Mouse (Mus musculus) cerebellum, adult 2 months (tissue): ENCODE results near the gene Ccdc3.

Experiments used
- CTCF ChIP-seq: fragments of 200-500 bp; IDR thresholded peaks from 2 replicates; pipeline ENCODE4 v1.5.1; 2011; ENCODE audit warnings: low read depth, mild to moderate bottlenecking, control low read depth, low read length, moderate library complexity, borderline replicate concordance; ENCODE audit not compliant: insufficient read depth
- POLR2A ChIP-seq: fragments of 200-500 bp; IDR thresholded peaks from 2 replicates; pipeline ENCODE4 v1.6.1; 2011; ENCODE audit warnings: low read length, control low read depth, borderline replicate concordance; ENCODE audit not compliant: insufficient read depth

DNA sequence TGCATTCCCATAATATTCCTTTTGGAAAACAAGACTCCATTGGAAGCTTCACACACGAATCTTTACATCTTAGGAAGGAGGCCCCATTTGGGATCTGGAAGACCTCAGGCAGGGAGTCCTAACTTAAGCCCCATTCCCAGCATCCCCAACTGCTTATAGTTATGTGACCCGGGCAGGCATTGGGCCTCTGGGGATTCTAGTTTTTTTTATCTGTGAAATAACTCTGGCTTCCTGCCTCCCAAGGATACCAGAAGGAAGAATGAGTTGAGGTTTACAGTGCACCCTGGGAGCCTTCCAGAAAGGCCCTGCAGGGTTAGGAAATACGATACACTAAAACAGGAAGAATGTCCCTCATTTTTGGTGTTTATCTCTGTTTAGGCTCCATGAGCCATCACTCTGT is 8.5 kb upstream of the Ccdc3 start:
- TF ChIP-seq CTCF, result no peak
- no peak for TF ChIP-seq POLR2A
